Mouse (Mus musculus): ENCODE measurements around the gene Lypd8.

The Lypd8 gene

GRCm38 (mm10) chr11:58399985-58400645 lies 21.3 kb downstream of the Lypd8 start:
- in situ Hi-C loops (cut with MboI) = no loop called here

- in situ Hi-C loops (cut with MboI) = no loop called here
Measured at GRCm38 (mm10) chr11:58400655-58401054, 21.8 kb downstream of the Lypd8 start.

- in situ Hi-C loops (cut with MboI) = no loop called here
Measured at GRCm38 (mm10) chr11:58408066-58408465, 29.2 kb downstream of the Lypd8 start.

- in situ Hi-C loops (cut with MboI) = no loop called here
Measured at GRCm38 (mm10) chr11:58418336-58418735, 39.5 kb downstream of the Lypd8 start.

GRCm38 (mm10) chr11:58420815-58421214 lies 42.0 kb downstream of the Lypd8 start, which contains the start of gene 1810065E05Rik:
TSS of gene 1810065E05Rik (plus strand) at chr11:58421111.
- in situ Hi-C loops (cut with MboI) = no loop called here

GRCm38 (mm10) chr11:58432259-58432658 lies 53.4 kb downstream of the Lypd8 start, which contains the start of gene Gm12253:
TSS of gene Gm12253 (plus strand) at chr11:58432559.
- in situ Hi-C loops (cut with MboI) = no loop called here

- in situ Hi-C loops (cut with MboI) = no loop called here
Measured at GRCm38 (mm10) chr11:58437866-58438265, 59.0 kb downstream of the Lypd8 start.

Measured in mature B cell (primary cell).